Comparison of ENCODE assay signal across 8 mouse cellular contexts in the genomic region with DNA sequence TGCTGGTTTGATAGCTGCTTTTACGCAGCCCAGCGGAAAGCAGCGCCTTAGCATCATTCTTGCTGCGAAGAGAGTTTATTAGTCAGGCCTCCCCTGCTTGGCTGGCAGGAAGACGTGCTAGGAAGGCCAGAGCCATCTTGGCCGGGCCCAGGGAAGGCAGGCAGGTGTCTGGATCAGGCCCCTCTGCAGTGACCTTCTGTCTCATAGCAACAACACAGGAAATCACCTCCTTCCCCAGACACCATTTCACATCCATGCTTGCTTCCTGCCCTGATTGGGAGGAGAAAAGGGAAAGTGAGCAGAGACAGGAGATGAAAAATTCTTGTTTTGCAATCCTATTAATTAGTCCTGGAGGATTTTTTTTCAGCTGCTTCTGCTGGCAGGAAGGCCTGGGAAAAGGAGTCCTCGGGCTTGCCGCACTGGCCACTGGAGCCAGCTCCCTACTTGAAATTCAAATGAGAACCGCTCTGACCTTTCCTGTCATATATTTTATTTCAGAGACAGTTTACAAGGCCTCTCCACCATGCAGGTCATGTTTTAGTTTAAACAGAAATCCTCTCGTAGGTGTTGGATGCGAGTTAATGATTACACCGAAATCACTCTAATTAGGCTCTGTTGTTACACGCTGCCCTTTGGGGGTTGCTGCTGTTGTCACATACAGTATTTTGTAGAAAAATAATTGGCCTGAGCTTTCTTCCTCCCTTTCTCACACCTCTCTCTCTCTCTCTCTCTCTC.
DNase-seq lines count a peak whose midpoint lies in the region; ATAC-seq and TF ChIP-seq lines count a peak whose summit lies in the region.

No protein-coding gene starts in this region.

- no peak for TF ChIP-seq EP300 in lung, postnatal 0 days (IDR thresholded peaks at IDR 0.05)

- no peak overlapping the region for H3K4me2 ChIP-seq in embryonic facial prominence, embryonic 14.5 days (ENCODE audit: low read depth, low read length)
- no peak overlapping the region for H3K4me2 ChIP-seq in midbrain, embryonic 14.5 days (ENCODE audit: low read length)
- no peak overlapping the region for H3K4me2 ChIP-seq in lung, postnatal 0 days (replicated peaks; ENCODE audit: low read depth, low read length)

- H3K9ac ChIP-seq in embryonic facial prominence, embryonic 14.5 days (ENCODE audit: low read depth, low read length), result no peak overlapping the region
- H3K9ac ChIP-seq in midbrain, embryonic 14.5 days (replicated peaks; ENCODE audit: low read length), result no peak overlapping the region
- no peak overlapping the region for H3K9ac ChIP-seq in lung, postnatal 0 days (replicated peaks; ENCODE audit: low read depth)

- no peak for TF ChIP-seq CTCF in lung, postnatal 0 days (IDR thresholded peaks at IDR 0.05)

- DNase-seq in frontal cortex, postnatal 14 days (ENCODE audit: low spot score in 2 of 2), result no peak
- DNase-seq in adrenal gland, postnatal 10 days, result peak; percentile 32
- peak; percentile 30 for DNase-seq in embryonic facial prominence, embryonic 14.5 days (ENCODE audit: low spot score)
- peak; percentile 29 for DNase-seq in kidney, adult 11 months
- DNase-seq in midbrain, embryonic 14.5 days, result peak; percentile 69
- DNase-seq in urinary bladder, postnatal 10 days (ENCODE audit: low spot score), result no peak
- no peak for DNase-seq in lung, postnatal 0 days (ENCODE audit: low spot score)

- H3K36me3 ChIP-seq in embryonic facial prominence, embryonic 14.5 days (ENCODE audit: control insufficient read depth, insufficient read depth, low read length), result no peaks in the 10 kb centered on the region
- no peaks in the 10 kb centered on the region for H3K36me3 ChIP-seq in midbrain, embryonic 14.5 days (ENCODE audit: control insufficient read depth, insufficient read depth, low read length)
- no peaks in the 10 kb centered on the region for H3K36me3 ChIP-seq in lung, postnatal 0 days (ENCODE audit: insufficient read depth, low read length)

- H3K27ac ChIP-seq in embryonic facial prominence, embryonic 14.5 days (replicated peaks; ENCODE audit: low read depth, low read length), result no peak overlapping the region; the same call in 1 of the 2 replicates
- H3K27ac ChIP-seq in midbrain, embryonic 14.5 days (replicated peaks; ENCODE audit: low read depth, low read length), result peak overlapping the region; percentile 83
- H3K27ac ChIP-seq in lung, postnatal 0 days (ENCODE audit: low read length), result no peak overlapping the region

- no peaks in the 10 kb centered on the region for H3K27me3 ChIP-seq in embryonic facial prominence, embryonic 14.5 days (replicated peaks; ENCODE audit: control insufficient read depth, insufficient read depth, low read length)
- H3K27me3 ChIP-seq in midbrain, embryonic 14.5 days (ENCODE audit: control insufficient read depth, insufficient read depth, low read length), result no peaks in the 10 kb centered on the region
- H3K27me3 ChIP-seq in lung, postnatal 0 days (replicated peaks; ENCODE audit: insufficient read depth, low read length), result no peaks in the 10 kb centered on the region

- H3K9me3 ChIP-seq in embryonic facial prominence, embryonic 14.5 days (ENCODE audit: control insufficient read depth, low read length), result no peaks in the 10 kb centered on the region
- H3K9me3 ChIP-seq in midbrain, embryonic 14.5 days (ENCODE audit: control insufficient read depth, low read length), result no peaks in the 10 kb centered on the region
- H3K9me3 ChIP-seq in lung, postnatal 0 days (ENCODE audit: low read length), result no peaks in the 10 kb centered on the region

- no peak overlapping the region for H3K4me3 ChIP-seq in embryonic facial prominence, embryonic 14.5 days (ENCODE audit: low read depth, low read length)
- no peak overlapping the region for H3K4me3 ChIP-seq in midbrain, embryonic 14.5 days (replicated peaks; ENCODE audit: low read depth, low read length)
- H3K4me3 ChIP-seq in lung, postnatal 0 days (ENCODE audit: low read depth, low read length), result no peak overlapping the region

- peak; percentile 27; the same call in 1 of the 2 replicates for ATAC-seq in frontal cortex, adult (ENCODE audit: low TSS enrichment)
- peak; percentile 68; the same call in 1 of the 2 replicates for ATAC-seq in embryonic facial prominence, embryonic 14.5 days (ENCODE audit: low read depth)
- ATAC-seq in midbrain, embryonic 14.5 days (ENCODE audit: low FRiP score, low TSS enrichment), result peak; percentile 62; the same call in 1 of the 2 replicates
- no peak for ATAC-seq in lung, postnatal 0 days

- H3K4me1 ChIP-seq in embryonic facial prominence, embryonic 14.5 days (ENCODE audit: control insufficient read depth, insufficient read depth, low read length), result no peaks in the 10 kb centered on the region
- peaks cover 20% of the 10 kb centered on the region for H3K4me1 ChIP-seq in midbrain, embryonic 14.5 days (ENCODE audit: control insufficient read depth, insufficient read depth, low read length)
- no peaks in the 10 kb centered on the region; the same call in 1 of the 2 replicates for H3K4me1 ChIP-seq in lung, postnatal 0 days (ENCODE audit: insufficient read depth, low read depth, low read length)

- 54% methylated on average over 13 of the region's 13 CpGs for WGBS in embryonic facial prominence, embryonic 14.5 days
- WGBS in midbrain, embryonic 14.5 days, result 32% methylated on average over 13 of the region's 13 CpGs
- 37% methylated on average over 13 of the region's 13 CpGs for WGBS in lung, postnatal 0 days

Comparison
In these comparisons a context has a peak if more than half of its experiments do, and no peak if none do; other contexts are left out.
1. DNase-seq: peak in adrenal gland, postnatal 10 days (single experiment), embryonic facial prominence, embryonic 14.5 days (single experiment), kidney, adult 11 months (single experiment) and midbrain, embryonic 14.5 days (single experiment); none in frontal cortex, postnatal 14 days (0 of 2), urinary bladder, postnatal 10 days (single experiment) and lung, postnatal 0 days (single experiment).